Mouse (Mus musculus) thymus, postnatal 10 days (tissue): Measurements from ENCODE around the gene Trpv1.

Experiments
- DNase-seq, 2 experiments: peaks; one replicate each; pipeline ENCODE4 v3.0.0; 2021; ENCODE audit warnings: low spot score in 2 of 2

Trpv1 gene

GRCm38 (mm10) chr11:73235990-73236701 lies 2.1 kb downstream of the Trpv1 start:
- no peak for DNase-seq

- no peak for DNase-seq
Measured at GRCm38 (mm10) chr11:73236731-73237130, 2.6 kb downstream of the Trpv1 start.

- no peak for DNase-seq
Measured at GRCm38 (mm10) chr11:73242199-73242598, 8.1 kb downstream of the Trpv1 start.

DNA sequence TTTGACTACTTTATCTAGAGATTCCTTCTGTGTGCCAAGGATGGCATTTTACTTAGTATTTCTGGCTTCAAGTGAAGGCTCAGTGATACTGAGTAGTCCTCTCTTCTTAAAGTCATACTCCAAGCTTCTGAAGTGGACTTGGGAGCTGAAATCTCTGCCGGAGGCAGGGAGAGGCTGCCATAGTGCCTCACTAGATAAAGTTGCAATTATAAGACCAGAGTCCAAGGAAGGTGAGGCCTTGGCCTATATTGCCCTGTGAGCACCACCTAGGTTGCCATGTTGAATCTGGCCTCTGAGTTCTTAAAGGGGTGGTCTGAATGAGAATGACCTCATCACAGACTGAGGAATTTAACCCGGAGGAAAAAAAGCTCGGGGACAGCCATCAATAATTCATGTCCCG lies 8.7 kb downstream of the Trpv1 start:
- DNase-seq = no peak

- no peak for DNase-seq
Measured at GRCm38 (mm10) chr11:73257362-73257945, 23.4 kb downstream of the Trpv1 start.

DNA sequence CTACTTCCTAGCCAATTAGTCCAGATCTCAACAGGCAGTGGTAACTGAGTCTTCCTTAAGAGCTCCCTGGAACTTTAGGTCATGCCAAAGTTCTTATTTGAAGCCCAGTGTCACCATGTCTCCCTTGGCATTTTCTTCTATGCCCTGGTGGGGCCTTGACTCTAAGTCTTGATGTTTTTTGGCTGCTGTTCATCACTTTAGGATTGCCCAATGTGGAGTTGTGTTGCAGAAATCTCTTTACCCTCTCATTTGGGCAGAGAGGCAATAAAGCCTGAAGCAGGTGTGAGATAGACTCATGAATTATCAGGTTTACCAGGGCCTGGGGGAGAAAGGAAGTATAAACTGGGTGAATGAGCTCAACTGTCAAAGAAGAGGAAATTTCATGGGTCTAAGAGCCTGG lies 24.6 kb downstream of the Trpv1 start:
- no peak for DNase-seq

GRCm38 (mm10) chr11:73260457-73260856 lies 26.4 kb downstream of the Trpv1 start:
- DNase-seq = no peak

- no peak for DNase-seq
Measured at GRCm38 (mm10) chr11:73261385-73261784, 27.3 kb downstream of the Trpv1 start.

- DNase-seq = no peak
Measured at GRCm38 (mm10) chr11:73267267-73267666, 33.2 kb downstream of the Trpv1 start, which contains the start of gene Trpv3. Trpv3 (plus strand) TSS chr11:73267388.

DNA sequence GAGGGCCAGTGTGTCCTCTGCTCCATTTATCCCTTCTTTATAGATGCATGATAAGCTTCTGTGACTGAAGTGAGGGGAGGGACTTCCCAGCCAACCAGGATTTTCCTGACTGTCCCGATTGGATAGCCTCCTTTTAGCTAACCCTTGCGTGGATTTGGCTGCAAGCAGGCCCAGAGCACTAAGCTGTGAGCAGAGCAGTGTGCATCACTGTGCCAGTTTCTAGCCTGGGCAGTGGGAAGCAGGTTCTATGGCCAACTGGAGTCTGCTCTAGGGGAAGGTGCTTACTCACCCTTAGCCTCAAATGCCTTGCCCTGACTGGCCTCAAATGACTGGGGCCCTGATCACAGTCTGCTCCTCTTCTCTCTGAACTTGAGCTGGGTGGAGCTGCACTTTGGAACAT lies 40.7 kb downstream of the Trpv1 start:
- no peak for DNase-seq

GRCm38 (mm10) chr11:73280710-73281109 lies 46.6 kb downstream of the Trpv1 start:
- DNase-seq = no peak

DNA sequence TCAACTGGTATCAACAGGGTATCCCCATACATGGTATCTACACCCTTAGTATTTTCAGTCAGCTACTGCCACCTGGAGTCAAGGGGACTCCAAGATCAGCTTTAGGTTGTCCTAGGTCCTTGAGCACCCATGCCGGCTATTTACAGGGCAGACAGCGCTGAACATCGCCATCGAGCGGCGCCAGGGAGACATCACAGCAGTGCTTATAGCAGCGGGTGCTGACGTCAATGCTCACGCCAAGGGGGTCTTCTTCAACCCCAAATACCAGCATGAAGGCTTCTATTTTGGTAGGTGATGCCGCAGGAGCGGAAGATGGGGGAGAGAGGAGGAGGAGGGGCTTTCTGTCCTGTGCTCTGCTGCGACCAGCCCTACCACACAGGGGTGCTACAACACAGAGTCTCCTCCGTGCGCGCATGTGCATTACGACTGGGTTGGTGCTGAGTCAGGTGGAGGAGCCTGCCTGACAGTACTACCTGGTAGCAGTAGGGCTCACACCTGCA lies 47.5 kb downstream of the Trpv1 start:
- DNase-seq = peak; percentile 12 to 32

GRCm38 (mm10) chr11:73283369-73283768 lies 49.3 kb downstream of the Trpv1 start:
- no peak for DNase-seq

GRCm38 (mm10) chr11:73283926-73284325 lies 49.8 kb downstream of the Trpv1 start:
- DNase-seq = no peak

DNA sequence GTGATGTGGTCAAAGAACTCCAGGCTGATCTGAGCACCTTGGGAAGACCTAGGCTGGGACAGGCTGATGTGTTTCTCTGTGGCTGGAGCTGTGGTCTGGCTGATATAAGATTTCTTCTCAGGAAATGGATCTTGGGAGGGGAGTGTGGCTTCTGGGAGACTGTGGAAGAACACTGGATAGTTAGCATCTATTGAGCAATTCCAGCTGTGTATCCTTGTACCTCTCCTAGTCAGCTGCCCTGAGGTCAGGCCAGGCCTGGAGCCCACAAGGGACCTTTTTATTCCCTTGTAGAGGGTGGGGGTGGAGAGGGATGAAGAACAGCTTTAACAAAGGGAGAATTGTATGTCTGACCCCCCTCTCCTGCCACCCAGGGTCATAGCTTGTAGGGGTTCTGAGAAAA lies 50.3 kb downstream of the Trpv1 start:
- DNase-seq = no peak

DNA sequence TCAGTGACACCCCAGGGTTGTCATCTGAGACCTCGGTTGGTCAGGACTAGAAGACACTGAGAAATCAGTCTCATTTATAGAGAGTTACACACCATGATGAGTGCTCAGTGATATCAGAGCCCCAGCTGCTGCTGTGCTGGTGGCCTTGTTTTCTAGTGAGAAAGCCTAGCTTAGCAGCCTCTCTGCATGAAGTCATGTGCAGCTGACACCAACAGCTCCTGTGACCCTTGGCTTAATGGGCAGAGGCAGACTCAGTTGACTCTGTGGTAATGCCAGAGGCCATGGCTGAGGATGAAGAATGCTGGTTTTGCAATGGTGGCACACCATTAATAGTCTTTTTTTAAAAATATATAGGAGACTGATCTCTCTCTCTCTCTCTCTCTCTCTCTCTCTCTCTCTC lies 55.5 kb downstream of the Trpv1 start:
- DNase-seq = no peak

DNA sequence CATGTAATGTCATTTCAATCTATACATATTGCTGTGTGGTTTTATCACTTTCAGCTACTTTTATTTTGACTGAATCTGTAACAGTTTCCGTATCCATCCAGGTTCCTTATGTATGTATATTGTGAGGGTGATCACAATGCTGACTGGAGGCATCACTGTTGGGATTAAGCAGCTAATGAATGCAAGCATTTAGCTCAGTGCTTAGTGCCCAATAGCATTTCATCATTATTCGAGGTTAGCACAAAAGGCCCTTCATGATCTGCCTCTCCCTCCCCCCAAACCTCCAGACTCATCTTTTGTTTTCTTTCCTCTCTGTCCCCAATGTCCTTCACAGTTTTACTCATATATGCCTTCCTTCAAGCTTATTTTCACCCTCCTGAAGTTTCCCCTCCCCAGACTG lies 69.0 kb downstream of the Trpv1 start:
- no peak for DNase-seq
